ENCODE assay signal across 8 mouse cellular contexts in genomic region chr1:86598516-86598915, GRCm38 (mm10). TPM values are rescaled to one million over a fixed set of nuclear protein-coding genes. Genes with fewer than 3 reads are reported as not detected.
A peak's percentile ranks its signal among the peaks of the same experiment; 100 is the strongest.
DNase-seq lines count a peak whose midpoint lies in the region; ATAC-seq and TF ChIP-seq lines count a peak whose summit lies in the region.

No protein-coding gene starts in this region.

- peak; percentile 7; the same call in 1 of the 2 replicates for TF ChIP-seq CTCF in spleen, adult 2 months (IDR thresholded peaks at IDR 0.05; ENCODE audit: extremely low read depth, insufficient read depth, insufficient read length, insufficient replicate concordance)
- peak; percentile 30; the same call in 1 of the 2 replicates for TF ChIP-seq CTCF in small intestine, adult 2 months (IDR thresholded peaks at IDR 0.05; ENCODE audit: extremely low read depth, insufficient read length, insufficient replicate concordance, low read depth, low read length)

- no peak overlapping the region for H3K27ac ChIP-seq in hindbrain, embryonic 14.5 days
- no peak overlapping the region for H3K27ac ChIP-seq in hindbrain, embryonic 12.5 days
- no peak overlapping the region for H3K27ac ChIP-seq in spleen, adult 2 months (ENCODE audit: insufficient read depth, low read length)
- no peak overlapping the region for H3K27ac ChIP-seq in embryonic facial prominence, embryonic 11.5 days (replicated peaks; ENCODE audit: low read depth, low read length)
- no peak overlapping the region for H3K27ac ChIP-seq in small intestine, adult 2 months (ENCODE audit: insufficient read depth, low read depth, low read length)

- no peak for ATAC-seq in hindbrain, embryonic 14.5 days (ENCODE audit: low FRiP score)
- ATAC-seq in hindbrain, embryonic 12.5 days (ENCODE audit: low FRiP score): no peak
- ATAC-seq in embryonic facial prominence, embryonic 11.5 days (replicated peaks; ENCODE audit: insufficient number of reproducible peaks, low FRiP score, low TSS enrichment, low read depth): no peak

- no peaks in the 10 kb centered on the region for H3K9me3 ChIP-seq in hindbrain, embryonic 14.5 days (ENCODE audit: control insufficient read depth, low read length)
- no peaks in the 10 kb centered on the region for H3K9me3 ChIP-seq in hindbrain, embryonic 12.5 days (replicated peaks)
- no peaks in the 10 kb centered on the region for H3K9me3 ChIP-seq in embryonic facial prominence, embryonic 11.5 days (replicated peaks; ENCODE audit: control insufficient read depth, low read length)

- 78% methylated on average over 3 of the region's 3 CpGs for WGBS in hindbrain, embryonic 14.5 days
- WGBS in hindbrain, embryonic 12.5 days: 75% methylated on average over 3 of the region's 3 CpGs
- WGBS in spleen, adult 2 months: 64% methylated on average over 3 of the region's 3 CpGs
- WGBS in embryonic facial prominence, embryonic 11.5 days: 79% methylated on average over 3 of the region's 3 CpGs
- 69% methylated on average over 3 of the region's 3 CpGs for WGBS in small intestine, adult 2 months

- DNase-seq in hindbrain, embryonic 14.5 days (ENCODE audit: low spot score): peak; percentile 66
- DNase-seq in spleen, adult 2 months (ENCODE audit: low read depth in 1 of 2, low spot score in 2 of 2): no peak
- DNase-seq in spleen, adult 18-20 months: no peak
- peak; percentile 70 for DNase-seq in embryonic facial prominence, embryonic 11.5 days (ENCODE audit: low spot score)
- no peak for DNase-seq in adrenal gland, postnatal 25 days
- DNase-seq in c-Kit-positive CD71-positive TER-119-positive erythroid progenitor cells, embryonic 14.5 days (ENCODE audit: low spot score): no peak

- peaks cover 88% of the 10 kb centered on the region for H3K36me3 ChIP-seq in hindbrain, embryonic 14.5 days (replicated peaks; ENCODE audit: control insufficient read depth, insufficient read depth)
- peaks cover 70% of the 10 kb centered on the region for H3K36me3 ChIP-seq in hindbrain, embryonic 12.5 days
- H3K36me3 ChIP-seq in spleen, adult 2 months (ENCODE audit: control insufficient read depth, insufficient read depth, low read length): peaks cover 30% of the 10 kb centered on the region
- H3K36me3 ChIP-seq in embryonic facial prominence, embryonic 11.5 days (replicated peaks; ENCODE audit: control insufficient read depth, insufficient read depth, low read depth, low read length): peaks cover 11% of the 10 kb centered on the region
- H3K36me3 ChIP-seq in small intestine, adult 2 months (ENCODE audit: control insufficient read depth, insufficient read depth, low read length): peaks cover 46% of the 10 kb centered on the region

- no peak for TF ChIP-seq POLR2A in spleen, adult 2 months (IDR thresholded peaks at IDR 0.05; ENCODE audit: low read depth, low read length)
- no peak for TF ChIP-seq POLR2A in small intestine, adult 2 months (IDR thresholded peaks at IDR 0.05; ENCODE audit: low read depth, low read length)

- H3K4me2 ChIP-seq in hindbrain, embryonic 14.5 days (replicated peaks): no peak overlapping the region
- H3K4me2 ChIP-seq in hindbrain, embryonic 12.5 days (replicated peaks): no peak overlapping the region
- no peak overlapping the region for H3K4me2 ChIP-seq in embryonic facial prominence, embryonic 11.5 days (ENCODE audit: low read depth, low read length)

- H3K4me3 ChIP-seq in hindbrain, embryonic 14.5 days (replicated peaks; ENCODE audit: low read length): no peak overlapping the region
- no peak overlapping the region for H3K4me3 ChIP-seq in hindbrain, embryonic 12.5 days
- no peak overlapping the region for H3K4me3 ChIP-seq in spleen, adult 2 months (ENCODE audit: extremely low read depth, insufficient read depth, insufficient read length)
- H3K4me3 ChIP-seq in embryonic facial prominence, embryonic 11.5 days (ENCODE audit: low read depth, low read length): no peak overlapping the region
- no peak overlapping the region for H3K4me3 ChIP-seq in small intestine, adult 2 months (ENCODE audit: low read depth, low read length)

- H3K9ac ChIP-seq in hindbrain, embryonic 14.5 days: no peak overlapping the region
- no peak overlapping the region for H3K9ac ChIP-seq in hindbrain, embryonic 12.5 days
- H3K9ac ChIP-seq in embryonic facial prominence, embryonic 11.5 days (replicated peaks; ENCODE audit: low read length): no peak overlapping the region

- no peaks in the 10 kb centered on the region for H3K27me3 ChIP-seq in hindbrain, embryonic 14.5 days (ENCODE audit: control insufficient read depth, insufficient read depth, low read length)
- no peaks in the 10 kb centered on the region for H3K27me3 ChIP-seq in hindbrain, embryonic 12.5 days
- H3K27me3 ChIP-seq in spleen, adult 2 months (ENCODE audit: control insufficient read depth, insufficient read depth, low read length): no peaks in the 10 kb centered on the region
- no peaks in the 10 kb centered on the region for H3K27me3 ChIP-seq in embryonic facial prominence, embryonic 11.5 days (ENCODE audit: control insufficient read depth, insufficient read depth, low read length)
- H3K27me3 ChIP-seq in small intestine, adult 2 months (ENCODE audit: control insufficient read depth, insufficient read depth, low read length): no peaks in the 10 kb centered on the region

- no peaks in the 10 kb centered on the region for H3K4me1 ChIP-seq in hindbrain, embryonic 14.5 days (replicated peaks; ENCODE audit: control insufficient read depth, insufficient read depth, low read length)
- no peaks in the 10 kb centered on the region for H3K4me1 ChIP-seq in hindbrain, embryonic 12.5 days
- no peaks in the 10 kb centered on the region for H3K4me1 ChIP-seq in spleen, adult 2 months (ENCODE audit: control insufficient read depth, insufficient read depth, insufficient read length)
- no peaks in the 10 kb centered on the region for H3K4me1 ChIP-seq in embryonic facial prominence, embryonic 11.5 days (ENCODE audit: control insufficient read depth, insufficient read depth, low read length)
- no peaks in the 10 kb centered on the region for H3K4me1 ChIP-seq in small intestine, adult 2 months (ENCODE audit: control insufficient read depth, insufficient read depth, insufficient read length, low read length)

RNA-seq across cellular contexts. Expression of gene Cops7b, which starts 15.8 kb away (rescaled TPM):
- 50.5 and 55.3 TPM in 2 replicates for polyA plus RNA-seq in hindbrain, embryonic 14.5 days (2014; fragmentation: Nextera tagmentation; extraction: Ambion mirVana)
- polyA plus RNA-seq in hindbrain, embryonic 12.5 days (2016; fragmentation: Nextera tagmentation; extraction: Ambion mirVana): 60.2 and 60.6 TPM in 2 replicates
- 20.0 and 24.2 TPM in 2 replicates for polyA plus RNA-seq in spleen, adult 2 months (2012; rRNA removed)
- polyA plus RNA-seq in embryonic facial prominence, embryonic 11.5 days (2014; fragmentation: Nextera tagmentation; extraction: Ambion mirVana): 56.5 and 58.8 TPM in 2 replicates
- 10.7 and 18.4 TPM in 2 replicates for polyA plus RNA-seq in small intestine, adult 2 months (2012; rRNA removed)
- 16.8 and 18.0 TPM in 2 replicates for total RNA-seq in adrenal gland, postnatal 25 days (2021)

RNA-seq across cellular contexts. Expression of gene Pde6d, which starts 16.1 kb away (rescaled TPM):
- polyA plus RNA-seq in hindbrain, embryonic 14.5 days (2014; fragmentation: Nextera tagmentation; extraction: Ambion mirVana): 96.6 and 112 TPM in 2 replicates
- 93.7 and 100 TPM in 2 replicates for polyA plus RNA-seq in hindbrain, embryonic 12.5 days (2016; fragmentation: Nextera tagmentation; extraction: Ambion mirVana)
- polyA plus RNA-seq in spleen, adult 2 months (2012; rRNA removed): 11.3 and 11.7 TPM in 2 replicates
- polyA plus RNA-seq in embryonic facial prominence, embryonic 11.5 days (2014; fragmentation: Nextera tagmentation; extraction: Ambion mirVana): 85.4 and 88.4 TPM in 2 replicates
- 4.0 and 9.7 TPM in 2 replicates for polyA plus RNA-seq in small intestine, adult 2 months (2012; rRNA removed)
- 29.9 and 36.9 TPM in 2 replicates for total RNA-seq in adrenal gland, postnatal 25 days (2021)

Comparison
In these comparisons a context has a peak if more than half of its experiments do, and no peak if none do; other contexts are left out.
1. DNase-seq: peak in hindbrain, embryonic 14.5 days (single experiment) and embryonic facial prominence, embryonic 11.5 days (single experiment); none in spleen, adult 2 months (0 of 2), spleen, adult 18-20 months (0 of 2), adrenal gland, postnatal 25 days (single experiment) and c-Kit-positive CD71-positive TER-119-positive erythroid progenitor cells, embryonic 14.5 days (single experiment).